Mouse (Mus musculus) neural tube, embryonic 14.5 days (tissue): ENCODE measurements around the gene Spr. TPM values are rescaled to one million over a fixed set of nuclear protein-coding genes. Genes with fewer than 3 reads are reported as not detected.
A peak's percentile ranks its signal among the peaks of the same experiment; 100 is the strongest.
"Not testable (repeated sequence)": the region's sequence is repeated elsewhere in the genome, so short reads cannot be mapped to it uniquely, and the experiment has no call there.

Source experiments
- ATAC-seq: fragments of 200-750 bp; cut with Nextera tagmentation; 2 replicates; pipeline ENCODE4 v1.8.0; 2017; ENCODE audit warnings: low read depth, mild to moderate bottlenecking, moderate TSS enrichment, moderate library complexity
- H3K27ac ChIP-seq: fragments of 300-500 bp; sonication (generic); 2 replicates; pipeline ENCODE4 v1.5.1; 2014; ENCODE audit warnings: low read depth, mild to moderate bottlenecking, control low read depth, low read length, moderate library complexity, mixed read lengths
- H3K27me3 ChIP-seq: fragments of 300-500 bp; sonication (generic); 2 replicates; pipeline ENCODE4 v1.6.1; 2014; ENCODE audit warnings: low read length; ENCODE audit not compliant: control insufficient read depth, insufficient read depth
- H3K36me3 ChIP-seq: fragments of 300-500 bp; sonication (generic); 2 replicates; pipeline ENCODE4 v1.6.1; 2014; ENCODE audit warnings: low read length, mixed read lengths; ENCODE audit not compliant: control insufficient read depth, insufficient read depth
- H3K4me1 ChIP-seq: fragments of 300-500 bp; sonication (generic); 2 replicates; pipeline ENCODE4 v1.6.1; 2014; ENCODE audit warnings: low read length; ENCODE audit not compliant: control insufficient read depth, insufficient read depth
- H3K4me2 ChIP-seq: fragments of 300-500 bp; sonication (generic); 2 replicates; pipeline ENCODE4 v1.6.1; 2014; ENCODE audit warnings: mild to moderate bottlenecking, low read depth, low read length, control low read depth
- H3K4me3 ChIP-seq: fragments of 300-500 bp; sonication (generic); 2 replicates; pipeline ENCODE4 v1.5.1; 2014; ENCODE audit warnings: low read depth, low read length, control low read depth, mixed read lengths
- H3K9ac ChIP-seq: fragments of 300-500 bp; sonication (generic); replicated peaks from 2 replicates; pipeline ENCODE4 v1.6.1; 2014; ENCODE audit warnings: low read depth, mild to moderate bottlenecking, control low read depth, low read length, mixed read lengths
- H3K9me3 ChIP-seq: fragments of 300-500 bp; sonication (generic); 2 replicates; pipeline ENCODE4 v1.6.1; 2016; ENCODE audit warnings: low read length; ENCODE audit not compliant: control insufficient read depth
- WGBS: fragments of 180-500 bp; shearing (Covaris S2); extraction: QIAGEN DNeasy Blood & Tissue Kit; methylation state at CpG from one replicate; pipeline ENCODE4 v1.1.7; 2014; 5-methylcytosine and 5-hydroxymethylcytosine counted together
- polyA plus RNA-seq: library from polyadenylated mRNA; unstranded; fragments of >200 nt; fragmentation: Nextera tagmentation; extraction: Ambion mirVana; gene quantifications from 2 replicates; pipeline ENCODE4 v1.2.1, GENCODE M21; 2014

The Spr gene
- polyA plus RNA-seq, 1 experiment from 2014 or later = 38.6 TPM

DNA sequence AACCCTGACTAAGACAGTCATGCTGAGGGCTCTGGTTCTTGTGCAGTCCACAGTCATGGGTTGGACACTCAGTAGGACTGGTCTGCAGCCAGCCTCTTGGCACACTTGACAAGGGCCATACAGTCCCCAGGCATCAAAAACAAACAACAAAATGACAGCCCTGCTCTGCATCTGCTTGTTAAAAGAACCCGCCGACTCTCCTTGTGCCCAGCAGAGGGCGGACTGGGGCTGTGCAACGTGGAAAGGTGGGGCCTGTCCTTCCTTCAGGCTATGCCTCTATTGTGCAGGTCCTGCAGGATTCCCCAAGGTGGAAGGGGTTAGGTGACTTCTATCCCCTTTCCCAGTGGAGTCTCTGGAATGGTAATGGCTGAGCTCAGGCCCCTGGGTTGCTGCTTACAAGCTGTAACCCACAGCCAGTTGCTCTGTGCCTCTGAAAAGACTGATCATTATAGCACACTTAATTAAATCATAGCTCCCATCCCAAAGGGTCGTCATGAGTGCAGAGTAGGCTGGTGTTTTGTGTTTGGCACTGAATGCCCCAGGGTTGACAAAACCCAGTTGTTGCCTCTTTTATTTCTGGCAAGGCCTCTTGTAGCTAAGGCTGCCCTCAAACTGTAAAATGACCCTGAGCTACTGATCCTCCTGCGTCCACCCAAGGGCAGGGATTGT, 21.7 kb upstream of the Spr start:
- H3K4me2 ChIP-seq, H3K27me3 ChIP-seq, H3K4me3 ChIP-seq, H3K4me1 ChIP-seq, H3K36me3 ChIP-seq, H3K27ac ChIP-seq, H3K9me3 ChIP-seq, H3K9ac ChIP-seq: not testable (repeated sequence)
- 21% methylated on average over 6 of the region's 6 CpGs for WGBS
- peak; percentile 49; the same call in 1 of the 2 replicates for ATAC-seq

DNA sequence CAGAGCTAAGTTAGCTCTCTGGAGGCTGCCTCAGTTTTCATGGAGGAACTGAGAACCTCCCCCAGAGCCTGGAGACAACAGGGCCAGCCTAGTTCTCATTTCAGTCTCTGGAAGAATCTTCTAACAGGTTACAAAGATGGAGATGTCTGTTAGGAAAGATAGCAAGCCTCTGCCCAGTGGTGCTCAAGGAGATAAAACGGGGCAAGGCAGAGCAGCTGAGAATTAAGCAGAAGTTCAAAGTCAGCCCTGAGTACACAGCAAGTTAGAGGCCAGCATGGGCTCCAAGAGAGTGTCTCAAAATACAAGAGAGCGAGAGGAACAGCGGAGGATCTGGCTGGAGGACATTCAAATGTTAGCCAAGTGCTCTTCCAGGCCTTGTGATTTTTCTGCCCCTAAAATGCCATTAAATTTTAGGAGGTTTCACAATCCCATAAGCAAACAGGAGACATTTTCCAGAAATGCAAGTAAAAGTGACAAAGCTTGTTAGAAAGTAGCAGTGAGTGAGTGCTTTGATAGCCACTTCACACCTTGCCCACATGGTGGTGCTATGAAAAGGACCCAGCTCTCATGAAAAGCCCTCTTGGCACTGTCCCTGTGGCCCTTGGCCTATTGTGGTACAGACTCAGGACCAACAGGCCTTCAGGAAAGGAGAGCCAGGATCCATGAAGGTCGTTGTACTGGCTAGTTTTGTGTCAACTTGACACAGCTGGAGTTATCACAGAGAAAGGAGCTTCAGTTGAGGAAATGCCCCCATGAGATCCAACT, 20.7 kb upstream of the Spr start:
- WGBS = 75% methylated on average over 4 of the region's 4 CpGs
- not testable (repeated sequence) for H3K36me3 ChIP-seq, H3K4me3 ChIP-seq, ATAC-seq, H3K27me3 ChIP-seq, H3K9me3 ChIP-seq, H3K9ac ChIP-seq, H3K4me1 ChIP-seq, H3K27ac ChIP-seq, H3K4me2 ChIP-seq

DNA sequence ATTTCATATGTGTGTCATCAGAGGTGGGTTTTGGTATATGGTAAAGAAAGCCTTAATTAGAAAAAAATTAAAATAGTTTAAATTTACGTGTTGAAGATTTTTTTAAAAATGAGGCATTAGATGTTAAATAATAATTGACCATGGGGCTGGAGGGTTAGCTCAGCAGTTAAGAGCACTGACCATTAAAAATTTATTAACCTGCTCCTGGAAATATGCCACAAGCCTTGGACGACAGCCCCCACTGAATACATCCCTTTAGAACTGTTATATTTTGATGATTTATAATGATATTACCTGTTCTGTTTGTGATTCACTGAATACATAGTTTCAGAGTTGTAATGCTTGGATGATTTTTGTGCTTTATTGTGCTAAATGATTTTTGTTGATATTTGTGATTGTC, 19.0 kb upstream of the Spr start:
- 73% methylated on average over 2 of the region's 2 CpGs for WGBS
- ATAC-seq, H3K4me1 ChIP-seq: not testable (repeated sequence)

DNA sequence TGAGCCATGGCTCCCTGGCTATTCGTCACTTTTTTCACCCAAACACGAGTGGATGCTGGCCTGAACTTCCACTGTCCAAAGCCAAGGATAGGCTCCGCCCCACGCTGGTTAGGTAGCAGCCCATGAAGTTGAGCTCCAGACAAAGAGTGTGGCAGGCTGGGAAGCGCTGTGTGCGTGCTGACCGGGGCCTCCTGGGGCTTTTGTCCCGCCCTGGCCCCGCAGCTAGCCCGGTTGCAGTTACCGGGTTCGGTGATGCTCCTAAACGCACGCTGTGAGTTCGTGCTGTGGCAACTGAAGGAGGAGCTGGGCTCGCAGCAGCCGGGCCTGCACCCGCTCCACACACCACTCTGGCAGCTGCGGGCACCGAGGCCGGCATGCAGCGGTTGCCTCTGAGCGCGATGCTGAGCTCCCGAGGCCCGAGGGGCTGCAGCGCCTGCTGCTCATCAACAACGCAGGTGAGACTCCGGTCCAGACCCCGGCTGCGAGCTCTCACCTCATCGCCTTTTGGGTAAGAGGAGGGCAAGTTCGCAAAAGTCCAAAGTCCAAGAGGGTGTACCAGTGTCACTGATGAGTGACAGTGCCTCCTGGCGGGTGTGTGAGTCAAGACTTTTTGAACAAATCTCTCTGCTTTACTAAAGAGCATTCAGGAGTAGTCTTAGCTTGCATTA, 17.4 kb upstream of the Spr start:
- H3K27me3 ChIP-seq = no peaks in the 10 kb centered on the region
- H3K27ac ChIP-seq = no peak overlapping the region; the same call in 1 of the 2 replicates
- under 1% methylated on average over 34 of the region's 34 CpGs for WGBS
- H3K4me3 ChIP-seq = peak overlapping the region; percentile 30
- no peaks in the 10 kb centered on the region for H3K36me3 ChIP-seq
- H3K9ac ChIP-seq = peak overlapping the region; percentile 53
- H3K4me1 ChIP-seq = no peaks in the 10 kb centered on the region; the same call in 1 of the 2 replicates
- H3K4me2 ChIP-seq = peak overlapping the region; percentile 80
- no peaks in the 10 kb centered on the region for H3K9me3 ChIP-seq
- ATAC-seq = peak; percentile 55

More for the DNA sequence above, 19.0 kb upstream of the Spr start:
- H3K27me3 ChIP-seq, H3K9me3 ChIP-seq, H3K27ac ChIP-seq, H3K4me2 ChIP-seq, H3K9ac ChIP-seq, H3K36me3 ChIP-seq, H3K4me3 ChIP-seq: not testable (repeated sequence)

DNA sequence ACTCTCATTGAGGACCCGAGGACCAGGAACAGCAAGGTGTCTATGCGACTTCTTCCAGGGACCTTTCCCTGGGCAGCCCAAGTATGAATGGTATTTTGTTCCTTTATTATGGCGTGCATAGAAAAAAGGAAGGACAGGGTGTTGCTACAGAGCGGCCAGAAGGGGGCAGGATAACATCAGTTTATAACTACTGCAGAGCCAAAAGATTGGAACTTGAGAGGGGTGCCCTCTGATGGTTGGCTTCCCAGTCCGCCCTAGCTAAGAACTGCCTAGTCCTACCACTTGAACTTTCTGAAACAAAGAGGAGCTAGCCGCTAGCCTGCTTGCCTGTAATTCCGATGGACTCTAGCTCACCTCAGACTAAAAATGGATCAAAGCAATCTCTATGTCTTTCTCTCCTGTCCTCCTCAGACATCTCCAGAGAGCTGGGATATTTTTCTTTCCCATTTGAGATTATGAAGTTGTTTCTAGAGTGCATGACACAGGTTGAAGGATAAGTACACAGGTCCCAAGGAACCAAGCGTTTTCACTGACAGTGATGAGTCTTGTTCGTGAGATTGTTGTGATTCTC, 16.5 kb upstream of the Spr start:
- no peak overlapping the region for H3K4me3 ChIP-seq
- no peak overlapping the region for H3K9ac ChIP-seq
- ATAC-seq = peak; percentile 76; the same call in 1 of the 2 replicates
- H3K4me2 ChIP-seq = no peak overlapping the region
- H3K27ac ChIP-seq = no peak overlapping the region
- WGBS = 9% methylated on average over 9 of the region's 9 CpGs
- H3K4me1 ChIP-seq = no peaks in the 10 kb centered on the region; the same call in 1 of the 2 replicates
- H3K36me3 ChIP-seq = no peaks in the 10 kb centered on the region
- H3K9me3 ChIP-seq = no peaks in the 10 kb centered on the region
- no peaks in the 10 kb centered on the region for H3K27me3 ChIP-seq

DNA sequence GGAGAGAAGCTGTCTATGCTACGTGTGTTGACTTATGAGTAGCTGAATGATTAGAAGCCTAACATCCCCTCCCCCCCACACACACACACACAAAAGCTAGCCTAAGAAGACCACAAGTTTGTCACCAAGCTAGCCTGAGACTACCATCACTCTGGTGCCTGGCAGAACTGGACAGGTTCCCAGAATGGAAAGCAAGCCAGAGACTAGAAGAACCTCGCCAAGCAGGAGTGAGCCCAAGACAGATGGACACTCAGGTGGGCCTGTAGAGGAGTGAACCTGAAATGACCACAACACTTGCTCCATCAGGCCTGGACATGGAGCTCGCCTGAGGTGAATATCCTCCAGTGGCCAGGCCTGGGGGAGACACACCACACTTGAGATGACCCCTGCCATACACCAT, 12.8 kb upstream of the Spr start:
- H3K4me1 ChIP-seq = no peaks in the 10 kb centered on the region; the same call in 1 of the 2 replicates
- no peak overlapping the region for H3K4me3 ChIP-seq
- H3K9ac ChIP-seq = no peak overlapping the region
- no peaks in the 10 kb centered on the region for H3K36me3 ChIP-seq
- no peak overlapping the region for H3K27ac ChIP-seq
- H3K27me3 ChIP-seq = no peaks in the 10 kb centered on the region
- no peak for ATAC-seq
- WGBS = 79% methylated on average over 3 of the region's 3 CpGs
- H3K4me2 ChIP-seq = no peak overlapping the region
- no peaks in the 10 kb centered on the region for H3K9me3 ChIP-seq

DNA sequence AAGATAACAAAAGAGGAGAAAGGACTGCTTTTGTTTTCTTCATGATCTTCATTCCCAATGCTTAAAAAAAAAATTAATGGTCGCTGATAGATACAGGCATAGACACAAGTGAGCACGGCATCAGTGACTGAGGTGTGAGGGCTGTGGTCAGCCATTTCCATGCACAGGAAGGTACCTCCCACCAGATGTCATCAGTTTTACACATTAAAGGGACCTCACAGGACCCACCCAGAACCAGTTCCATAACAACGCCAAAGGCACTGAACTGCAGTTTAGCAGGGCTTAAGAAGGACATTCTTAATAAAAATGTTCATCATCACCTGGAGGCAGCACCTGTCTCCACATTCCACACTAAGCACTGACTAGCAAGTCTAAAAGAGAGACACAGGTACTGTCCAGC, 10.1 kb upstream of the Spr start:
- 56% methylated on average over 3 of the region's 3 CpGs for WGBS
- Histone ChIP-seq H3K9me3 (no peaks in the 10 kb centered on the region), H3K9ac (no peak overlapping the region), H3K27ac (no peak overlapping the region), H3K4me3 (no peak overlapping the region), H3K4me2 (no peak overlapping the region), H3K4me1 (no peaks in the 10 kb centered on the region), H3K27me3 (no peaks in the 10 kb centered on the region), H3K36me3 (no peaks in the 10 kb centered on the region)
- ATAC-seq = no peak

DNA sequence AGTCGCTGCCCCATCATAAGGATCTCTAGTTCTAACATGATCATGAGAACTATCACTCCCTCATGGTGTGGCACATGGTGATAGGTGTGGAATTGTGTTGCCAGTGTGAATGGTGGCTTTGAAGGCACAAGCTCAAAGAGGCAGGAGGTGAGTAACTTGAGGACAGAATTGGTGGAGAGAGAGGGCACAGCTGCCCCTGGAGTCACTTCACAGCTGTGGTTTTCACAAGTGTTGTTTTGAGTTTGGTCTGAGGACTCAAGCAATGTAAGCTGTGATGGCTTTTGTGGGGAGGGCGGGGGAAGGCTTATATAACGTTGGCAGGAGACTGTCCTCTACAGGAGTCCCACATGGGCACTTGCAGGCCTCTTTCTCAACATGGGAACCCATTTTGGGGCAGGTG, 6.9 kb upstream of the Spr start:
- H3K9ac ChIP-seq = no peak overlapping the region
- H3K9me3 ChIP-seq = no peaks in the 10 kb centered on the region
- no peak overlapping the region for H3K27ac ChIP-seq
- 75% methylated on average over 3 of the region's 3 CpGs for WGBS
- no peak overlapping the region for H3K4me2 ChIP-seq
- H3K27me3 ChIP-seq = no peaks in the 10 kb centered on the region
- H3K4me3 ChIP-seq = no peak overlapping the region
- H3K4me1 ChIP-seq = no peaks in the 10 kb centered on the region
- H3K36me3 ChIP-seq = no peaks in the 10 kb centered on the region
- ATAC-seq = no peak

DNA sequence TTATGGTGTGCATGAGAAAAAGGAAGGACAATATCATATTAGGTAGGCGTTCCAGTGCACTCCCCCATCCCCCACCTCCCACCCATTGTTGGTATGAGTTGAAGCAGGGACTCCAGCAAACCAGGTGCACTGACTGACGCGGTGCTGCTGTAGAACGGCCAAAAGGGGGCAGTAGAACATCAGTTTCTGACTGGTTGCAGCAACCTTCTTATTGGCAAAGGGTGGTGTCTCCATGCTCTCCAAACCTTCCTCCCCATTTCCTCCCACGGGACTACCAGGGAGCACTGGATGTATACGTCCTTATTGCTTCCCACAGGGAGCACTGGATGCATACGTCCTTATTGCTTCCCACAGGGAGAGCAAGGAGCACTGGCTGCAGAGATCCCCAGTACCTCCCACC, 3.4 kb upstream of the Spr start:
- H3K27me3 ChIP-seq, H3K4me1 ChIP-seq, H3K9ac ChIP-seq, H3K9me3 ChIP-seq, H3K36me3 ChIP-seq, ATAC-seq, H3K4me3 ChIP-seq, H3K27ac ChIP-seq, H3K4me2 ChIP-seq: not testable (repeated sequence)
- WGBS = 8% methylated on average over 6 of the region's 7 CpGs
